Mouse (Mus musculus) testis, postnatal 10 days (tissue): ENCODE results near the gene Nif3l1.

Source experiments
- DNase-seq: peaks from one replicate; pipeline ENCODE4 v3.0.0; 2021; ENCODE audit warnings: low spot score

Gene Nif3l1

GRCm38 (mm10) chr1:58445143-58445722 lies at the start of gene Nif3l1, which contains the start of gene Ppil3:
Gene Nif3l1, plus strand, starts transcription at chr1:58445151.
Gene Ppil3, minus strand, starts transcription at chr1:58445486.
- peak; percentile 80 for DNase-seq

GRCm38 (mm10) chr1:58395341-58395740 lies 49.6 kb upstream of the Nif3l1 start:
- no peak for DNase-seq

- DNase-seq = no peak
Observed at GRCm38 (mm10) chr1:58396179-58396578, 48.8 kb upstream of the Nif3l1 start.

GRCm38 (mm10) chr1:58397731-58398130 lies 47.2 kb upstream of the Nif3l1 start:
- DNase-seq = no peak

GRCm38 (mm10) chr1:58401396-58401795 lies 43.6 kb upstream of the Nif3l1 start:
- DNase-seq = no peak

GRCm38 (mm10) chr1:58403745-58404144 lies 41.2 kb upstream of the Nif3l1 start:
- no peak for DNase-seq

- no peak for DNase-seq
Observed at GRCm38 (mm10) chr1:58407321-58407720, 37.6 kb upstream of the Nif3l1 start.

GRCm38 (mm10) chr1:58408141-58408540 lies 36.8 kb upstream of the Nif3l1 start:
- DNase-seq = no peak

- no peak for DNase-seq
Observed at GRCm38 (mm10) chr1:58409553-58410197, 35.3 kb upstream of the Nif3l1 start.

- DNase-seq = no peak
Observed at GRCm38 (mm10) chr1:58410198-58410588, 34.8 kb upstream of the Nif3l1 start.

GRCm38 (mm10) chr1:58410776-58411175 lies 34.2 kb upstream of the Nif3l1 start:
- no peak for DNase-seq

- DNase-seq = no peak
Observed at GRCm38 (mm10) chr1:58415442-58415841, 29.5 kb upstream of the Nif3l1 start.

GRCm38 (mm10) chr1:58416048-58416447 lies 28.9 kb upstream of the Nif3l1 start:
- no peak for DNase-seq

GRCm38 (mm10) chr1:58420032-58420431 lies 24.9 kb upstream of the Nif3l1 start:
- DNase-seq = no peak

GRCm38 (mm10) chr1:58420961-58421360 lies 24.0 kb upstream of the Nif3l1 start:
- no peak for DNase-seq

GRCm38 (mm10) chr1:58422879-58423278 lies 22.1 kb upstream of the Nif3l1 start:
- no peak for DNase-seq

GRCm38 (mm10) chr1:58423371-58424248 lies 21.3 kb upstream of the Nif3l1 start, which contains the start of gene Clk1:
Gene Clk1, minus strand, starts transcription at chr1:58424066.
- peak; percentile 99 for DNase-seq

GRCm38 (mm10) chr1:58424551-58424950 lies 20.4 kb upstream of the Nif3l1 start:
- no peak for DNase-seq

- no peak for DNase-seq
Observed at GRCm38 (mm10) chr1:58444691-58445090, 260 bp upstream of the Nif3l1 start.

- no peak for DNase-seq
Observed at GRCm38 (mm10) chr1:58445861-58446260, 910 bp downstream of the Nif3l1 start.

GRCm38 (mm10) chr1:58447766-58448165 lies 2.8 kb downstream of the Nif3l1 start:
- no peak for DNase-seq

- DNase-seq = no peak
Observed at GRCm38 (mm10) chr1:58448396-58448795, 3.4 kb downstream of the Nif3l1 start.

- DNase-seq = no peak
Observed at GRCm38 (mm10) chr1:58454316-58454715, 9.4 kb downstream of the Nif3l1 start.
